Mouse (Mus musculus) stomach, embryonic 14.5 days (tissue): ENCODE results near the gene Mcrip2. TPM values are rescaled to one million over a fixed set of nuclear protein-coding genes. Genes with fewer than 3 reads are reported as not detected.

Experiments used
- ATAC-seq: fragments of 200-750 bp; cut with Nextera tagmentation; 2 replicates; pipeline ENCODE4 v1.8.0; 2017; ENCODE audit warnings: low read depth, moderate TSS enrichment; ENCODE audit not compliant: insufficient number of reproducible peaks, insufficient read depth, low FRiP score
- H3K27ac ChIP-seq: fragments of 300-500 bp; sonication (generic); 2 replicates; pipeline ENCODE4 v1.5.1; 2014; ENCODE audit warnings: mild to moderate bottlenecking, low read length, moderate library complexity, mixed read lengths
- H3K27me3 ChIP-seq: fragments of 300-500 bp; sonication (generic); 2 replicates; pipeline ENCODE4 v1.6.1; 2014; ENCODE audit warnings: low read length, control low read depth, mixed read lengths; ENCODE audit not compliant: control insufficient read depth, insufficient read depth
- H3K36me3 ChIP-seq: fragments of 300-500 bp; sonication (generic); 2 replicates; pipeline ENCODE4 v1.6.1; 2014; ENCODE audit warnings: mild to moderate bottlenecking, control low read depth, low read length, moderate library complexity, mixed read lengths; ENCODE audit not compliant: control insufficient read depth, insufficient read depth
- H3K4me1 ChIP-seq: fragments of 300-500 bp; sonication (generic); 2 replicates; pipeline ENCODE4 v1.6.1; 2014; ENCODE audit warnings: low read length, control low read depth, mixed read lengths; ENCODE audit not compliant: control insufficient read depth, insufficient read depth
- H3K4me2 ChIP-seq: fragments of 300-500 bp; sonication (generic); replicated peaks from 2 replicates; pipeline ENCODE4 v1.6.1; 2014; ENCODE audit warnings: low read depth, low read length, control low read depth
- H3K4me3 ChIP-seq: fragments of 300-500 bp; sonication (generic); 2 replicates; pipeline ENCODE4 v1.5.1; 2014; ENCODE audit warnings: low read depth, low read length, control low read depth
- H3K9ac ChIP-seq: fragments of 300-500 bp; sonication (generic); replicated peaks from 2 replicates; pipeline ENCODE4 v1.6.1; 2014; ENCODE audit warnings: low read depth, mild to moderate bottlenecking, control low read depth, low read length, moderate library complexity, mixed read lengths
- H3K9me3 ChIP-seq: fragments of 300-500 bp; sonication (generic); 2 replicates; pipeline ENCODE4 v1.6.1; 2016; ENCODE audit warnings: low read depth, low read length, control low read depth; ENCODE audit not compliant: control insufficient read depth
- WGBS: fragments of 180-500 bp; shearing (Covaris S2); extraction: QIAGEN DNeasy Blood & Tissue Kit; methylation state at CpG from one replicate; pipeline ENCODE4 v1.1.7; 2014; 5-methylcytosine and 5-hydroxymethylcytosine counted together
- polyA plus RNA-seq: library from polyadenylated mRNA; unstranded; fragments of >200 nt; fragmentation: Nextera tagmentation; extraction: Ambion mirVana; gene quantifications from 2 replicates; pipeline ENCODE4 v1.2.1, GENCODE M21; 2014

Mcrip2 gene
- 23.2 and 23.3 TPM in 2 replicates for polyA plus RNA-seq

- WGBS, result under 1% methylated on average over 24 of the region's 24 CpGs
- peaks cover 10% of the 10 kb centered on the region; the same call in 1 of the 2 replicates for H3K4me1 ChIP-seq
These were observed at the start of gene Mcrip2 for GRCm38 (mm10) chr17:25868601-25869191. Gene Mcrip2, minus strand, starts transcription at chr17:25868764.

DNA sequence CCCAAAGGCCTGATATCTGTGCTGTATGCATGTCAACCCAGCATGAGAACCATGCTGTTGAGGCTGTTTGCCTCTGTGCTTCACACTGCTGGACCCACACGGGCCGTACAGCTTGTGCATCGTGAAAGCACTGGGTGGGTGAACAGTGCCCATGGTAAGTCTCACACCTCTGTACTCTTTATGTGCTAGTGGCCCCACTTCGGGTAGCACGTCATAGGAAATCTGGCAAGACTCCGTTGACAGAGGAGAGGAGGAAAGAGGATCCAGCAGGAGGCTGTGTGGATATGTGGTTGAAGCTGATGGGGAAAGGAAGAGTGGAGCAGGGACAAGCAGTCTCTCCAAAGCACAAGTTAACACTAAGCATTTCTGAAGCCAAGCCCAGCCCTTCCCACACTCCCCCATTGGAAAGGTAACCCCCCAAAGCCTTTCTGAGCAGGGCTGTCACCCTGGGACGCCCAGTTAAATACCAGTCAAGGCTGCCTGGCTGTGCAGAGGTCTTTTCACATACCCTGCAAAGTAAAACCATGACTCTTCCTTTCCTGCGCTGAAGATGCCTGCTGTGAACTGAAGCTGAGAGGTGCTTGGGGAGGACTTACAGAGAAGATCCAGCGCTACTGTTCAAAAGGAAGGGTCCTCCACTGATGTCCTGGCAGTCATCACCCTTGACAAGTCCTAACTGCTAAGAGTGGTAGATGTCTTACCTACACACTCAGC, 49.6 kb upstream of the Mcrip2 start:
- Histone ChIP-seq H3K27me3 (no peaks in the 10 kb centered on the region), H3K4me2 (peak overlapping the region; percentile 89), H3K4me1 (peaks cover 11% of the 10 kb centered on the region), H3K36me3 (peaks cover 5% of the 10 kb centered on the region; the same call in 1 of the 2 replicates), H3K9ac (peak overlapping the region; percentile 75), H3K9me3 (no peaks in the 10 kb centered on the region), H3K27ac (no peak overlapping the region), H3K4me3 (peak overlapping the region; percentile 97)
- no peak for ATAC-seq
- 81% methylated on average over 9 of the region's 9 CpGs for WGBS

More at GRCm38 (mm10) chr17:25868601-25869191, at the start of gene Mcrip2:
- H3K36me3 ChIP-seq, result no peaks in the 10 kb centered on the region
- peak within 1 kb of the TSS; percentile 99 for H3K4me2 ChIP-seq
- peak within 1 kb of the TSS; percentile 28; the same call in 1 of the 2 replicates for H3K9ac ChIP-seq
- H3K4me3 ChIP-seq, result peak within 1 kb of the TSS; percentile 67
- H3K27ac ChIP-seq, result peak within 1 kb of the TSS; percentile 66
- H3K9me3 ChIP-seq, result no peaks in the 10 kb centered on the region
- H3K27me3 ChIP-seq, result no peaks in the 10 kb centered on the region
- ATAC-seq, result peak; percentile 84

- Histone ChIP-seq H3K36me3 (peaks cover 5% of the 10 kb centered on the region; the same call in 1 of the 2 replicates), H3K27me3 (no peaks in the 10 kb centered on the region), H3K4me3 (no peak overlapping the region), H3K4me1 (peaks cover 11% of the 10 kb centered on the region), H3K9ac (no peak overlapping the region), H3K4me2 (0 out of 2 replicates have a peak overlapping the region, but pooled peaks have one; percentile 10), H3K27ac (no peak overlapping the region), H3K9me3 (no peaks in the 10 kb centered on the region)
- 71% methylated on average over 8 of the region's 8 CpGs for WGBS
- no peak for ATAC-seq
These were observed 48.5 kb upstream of the Mcrip2 start for GRCm38 (mm10) chr17:25916931-25917647.

DNA sequence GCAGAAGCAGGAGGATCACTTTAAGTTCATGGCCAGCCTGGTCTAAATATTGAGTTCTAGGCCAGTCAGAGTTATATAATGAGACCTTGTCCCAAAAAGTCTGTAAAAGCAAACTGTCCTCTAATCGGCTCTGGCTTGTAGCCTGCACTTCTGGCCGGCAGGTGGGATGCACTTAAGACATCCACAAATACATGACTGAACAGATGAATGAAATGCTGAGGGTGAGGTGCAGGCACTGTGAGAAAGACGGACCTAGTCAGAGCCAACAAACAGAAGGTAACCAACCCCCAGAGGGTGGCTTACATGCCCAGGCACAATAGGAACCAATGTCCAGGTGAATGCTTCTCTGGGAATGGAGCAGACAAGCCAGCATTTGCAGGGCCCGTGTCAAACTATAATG, 45.7 kb upstream of the Mcrip2 start:
- WGBS, result 75% methylated on average over 4 of the region's 4 CpGs
- H3K27me3 ChIP-seq, result no peaks in the 10 kb centered on the region
- H3K4me3 ChIP-seq, result no peak overlapping the region
- no peaks in the 10 kb centered on the region for H3K9me3 ChIP-seq
- peaks cover 11% of the 10 kb centered on the region for H3K4me1 ChIP-seq
- no peak for ATAC-seq
- H3K36me3 ChIP-seq, result peaks cover 5% of the 10 kb centered on the region; the same call in 1 of the 2 replicates
- no peak overlapping the region for H3K27ac ChIP-seq
- no peak overlapping the region for H3K9ac ChIP-seq
- no peak overlapping the region for H3K4me2 ChIP-seq

- no peaks in the 10 kb centered on the region for H3K9me3 ChIP-seq
- peaks cover 5% of the 10 kb centered on the region; the same call in 1 of the 2 replicates for H3K36me3 ChIP-seq
- H3K4me3 ChIP-seq, result no peak overlapping the region
- no peak overlapping the region for H3K27ac ChIP-seq
- peaks cover 11% of the 10 kb centered on the region for H3K4me1 ChIP-seq
- H3K9ac ChIP-seq, result no peak overlapping the region
- no peaks in the 10 kb centered on the region for H3K27me3 ChIP-seq
- H3K4me2 ChIP-seq, result no peak overlapping the region
- no peak for ATAC-seq
- WGBS, result 80% methylated on average over 1 of the region's 1 CpGs
These were observed 45.3 kb upstream of the Mcrip2 start for GRCm38 (mm10) chr17:25913877-25914275.

- Histone ChIP-seq H3K27ac (no peak overlapping the region), H3K4me2 (no peak overlapping the region), H3K27me3 (no peaks in the 10 kb centered on the region), H3K9me3 (no peaks in the 10 kb centered on the region), H3K36me3 (peaks cover 5% of the 10 kb centered on the region; the same call in 1 of the 2 replicates), H3K4me1 (peaks cover 8% of the 10 kb centered on the region), H3K4me3 (no peak overlapping the region), H3K9ac (no peak overlapping the region)
- no peak for ATAC-seq
- 85% methylated on average over 14 of the region's 14 CpGs for WGBS
These were observed 44.8 kb upstream of the Mcrip2 start for GRCm38 (mm10) chr17:25913186-25913876.

- 88% methylated on average over 4 of the region's 4 CpGs for WGBS
- Histone ChIP-seq H3K4me1 (no peaks in the 10 kb centered on the region), H3K27me3 (no peaks in the 10 kb centered on the region), H3K9me3 (no peaks in the 10 kb centered on the region), H3K9ac (no peak overlapping the region), H3K27ac (no peak overlapping the region), H3K4me2 (no peak overlapping the region), H3K4me3 (no peak overlapping the region), H3K36me3 (peaks cover 6% of the 10 kb centered on the region; the same call in 1 of the 2 replicates)
- ATAC-seq, result no peak
These were observed 43.3 kb upstream of the Mcrip2 start for GRCm38 (mm10) chr17:25911816-25912215.

DNA sequence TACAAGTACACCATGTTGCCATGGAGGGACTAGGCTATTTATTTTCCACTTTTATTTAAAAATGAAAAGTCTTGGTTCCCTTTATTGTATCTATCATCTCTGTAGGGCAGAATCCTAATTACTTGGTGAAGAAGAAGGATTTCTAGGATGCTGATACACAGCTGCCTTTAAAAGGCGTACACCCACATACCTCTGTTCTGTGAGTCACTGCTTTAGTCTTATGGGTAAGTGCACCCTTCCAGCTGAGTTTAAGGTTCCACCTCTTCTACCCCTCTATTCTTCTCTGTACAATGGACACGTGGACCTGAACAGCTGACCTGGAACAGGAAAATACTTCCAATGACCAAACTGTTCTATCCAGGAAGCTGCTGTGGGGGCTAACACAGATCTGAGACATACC, 39.1 kb upstream of the Mcrip2 start:
- 90% methylated on average over 2 of the region's 2 CpGs for WGBS
- H3K4me2 ChIP-seq, result no peak overlapping the region
- no peaks in the 10 kb centered on the region for H3K9me3 ChIP-seq
- H3K4me1 ChIP-seq, result no peaks in the 10 kb centered on the region
- no peak overlapping the region for H3K9ac ChIP-seq
- peaks cover 3% of the 10 kb centered on the region; the same call in 1 of the 2 replicates for H3K36me3 ChIP-seq
- no peaks in the 10 kb centered on the region for H3K27me3 ChIP-seq
- no peak overlapping the region for H3K27ac ChIP-seq
- ATAC-seq, result no peak
- H3K4me3 ChIP-seq, result no peak overlapping the region
